Mouse (Mus musculus) granulocyte monocyte progenitor cell, adult 5-6 weeks (primary cell): ENCODE data around the gene Rpl23a. TPM values are rescaled to one million over a fixed set of nuclear protein-coding genes. Genes with fewer than 3 reads are reported as not detected.

Source experiments
- ATAC-seq: replicated peaks from 2 replicates; pipeline ENCODE4 v1.8.0; 2016; ENCODE audit warnings: mild to moderate bottlenecking, moderate TSS enrichment, inconsistent platforms; ENCODE audit not compliant: poor library complexity, severe bottlenecking
- total RNA-seq, 2 experiments: library from RNA; stranded (forward) in 1 of 2; stranded (reverse) in 1 of 2; fragments of 200-712, 200-1000 nt in 1 of 2; fragments of >200 nt in 1 of 2; fragmentation: Nextera tagmentation in 1 of 2; gene quantifications; 2 replicates each; pipeline ENCODE4 v1.2.3; 2014 to 2017

Rpl23a gene
- total RNA-seq, 2 experiments from 2014 or later = 3,080 to 5,560 TPM

DNA sequence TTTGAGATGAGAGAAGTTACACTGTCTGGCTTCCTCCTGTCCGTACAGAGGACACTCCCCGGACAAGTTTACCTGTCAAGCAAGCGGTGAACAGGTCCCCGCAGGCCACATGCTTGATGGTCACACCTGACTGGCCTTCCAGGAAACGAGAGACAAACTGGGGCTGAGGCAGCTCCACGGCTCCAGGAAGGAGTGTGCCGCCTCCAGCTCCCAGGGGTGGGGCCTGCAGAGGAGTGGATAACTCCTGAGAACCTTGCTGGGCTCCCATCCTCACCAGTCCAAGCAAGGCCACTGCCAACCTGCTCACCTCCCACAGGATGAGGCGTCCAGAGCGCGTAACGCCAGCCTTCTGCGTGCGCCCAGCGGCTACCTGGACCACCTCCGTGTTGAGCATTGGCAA lies 13.1 kb downstream of the Rpl23a start:
- no peak for ATAC-seq

GRCm38 (mm10) chr11:78168541-78169468 lies 14.6 kb downstream of the Rpl23a start:
- peak; percentile 28 for ATAC-seq

DNA sequence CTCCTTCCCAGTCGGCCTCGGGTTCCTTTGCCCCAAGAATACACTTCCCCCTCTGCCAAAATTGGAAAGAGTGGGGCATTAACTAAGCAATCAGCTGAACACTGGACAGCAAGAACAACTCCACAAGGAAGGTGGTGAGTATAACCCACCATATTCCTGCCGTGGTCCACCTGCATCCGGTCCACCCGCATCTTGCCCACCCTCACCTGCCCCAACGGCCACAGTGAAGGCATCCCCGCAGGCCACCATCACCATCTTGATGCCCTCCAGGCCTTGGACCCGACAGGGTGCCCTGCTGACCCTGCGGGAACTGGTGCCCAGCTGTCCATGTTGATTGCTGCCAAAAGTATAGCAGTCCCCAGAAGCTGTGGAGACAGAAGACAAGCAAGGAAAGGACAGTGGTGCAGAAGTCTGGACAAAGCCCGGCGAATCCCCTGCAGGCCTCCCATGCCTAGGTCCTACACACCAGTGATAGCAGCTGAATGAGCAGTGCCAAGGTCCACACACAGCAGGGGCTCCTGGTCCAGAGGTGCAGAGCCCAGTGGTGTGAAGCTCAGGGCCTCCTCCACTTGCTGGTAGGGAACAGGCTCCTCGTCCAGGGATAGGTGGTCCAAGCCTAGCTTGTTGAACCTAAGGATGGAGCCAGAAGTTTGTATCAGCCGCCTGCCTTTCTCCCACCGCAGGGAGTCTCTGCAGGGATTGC lies 16.0 kb downstream of the Rpl23a start:
- ATAC-seq = no peak

GRCm38 (mm10) chr11:78166640-78167039 lies 16.7 kb downstream of the Rpl23a start:
- no peak for ATAC-seq

DNA sequence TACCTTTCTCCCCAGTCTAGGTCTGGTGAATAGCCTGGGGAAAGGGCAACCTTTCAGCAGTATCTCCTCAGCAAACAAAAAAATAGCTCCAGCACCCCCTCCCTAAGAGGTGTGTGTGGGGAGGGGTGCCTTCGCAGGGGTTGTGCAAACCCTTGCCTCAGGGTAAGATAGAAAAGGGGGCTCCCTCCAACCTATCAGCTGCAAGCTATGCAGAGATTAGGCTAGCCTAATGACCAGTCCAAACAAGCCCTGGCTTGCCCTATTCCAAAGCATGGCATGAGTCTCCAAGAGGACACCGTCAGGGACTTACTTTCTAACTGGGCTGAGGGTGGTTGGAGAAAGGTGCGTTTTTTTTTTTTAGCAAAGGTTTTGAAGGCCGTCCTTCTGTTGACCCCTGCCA lies 17.2 kb downstream of the Rpl23a start:
- ATAC-seq = no peak

GRCm38 (mm10) chr11:78165761-78166109 lies 17.6 kb downstream of the Rpl23a start:
- ATAC-seq = peak; percentile 42

- peak; percentile 66 for ATAC-seq
Observed at GRCm38 (mm10) chr11:78164924-78165760, 18.2 kb downstream of the Rpl23a start, which contains the start of gene Traf4. Gene Traf4 (minus strand): TSS chr11:78165589.

GRCm38 (mm10) chr11:78164604-78164923 lies 18.8 kb downstream of the Rpl23a start:
- ATAC-seq = no peak

DNA sequence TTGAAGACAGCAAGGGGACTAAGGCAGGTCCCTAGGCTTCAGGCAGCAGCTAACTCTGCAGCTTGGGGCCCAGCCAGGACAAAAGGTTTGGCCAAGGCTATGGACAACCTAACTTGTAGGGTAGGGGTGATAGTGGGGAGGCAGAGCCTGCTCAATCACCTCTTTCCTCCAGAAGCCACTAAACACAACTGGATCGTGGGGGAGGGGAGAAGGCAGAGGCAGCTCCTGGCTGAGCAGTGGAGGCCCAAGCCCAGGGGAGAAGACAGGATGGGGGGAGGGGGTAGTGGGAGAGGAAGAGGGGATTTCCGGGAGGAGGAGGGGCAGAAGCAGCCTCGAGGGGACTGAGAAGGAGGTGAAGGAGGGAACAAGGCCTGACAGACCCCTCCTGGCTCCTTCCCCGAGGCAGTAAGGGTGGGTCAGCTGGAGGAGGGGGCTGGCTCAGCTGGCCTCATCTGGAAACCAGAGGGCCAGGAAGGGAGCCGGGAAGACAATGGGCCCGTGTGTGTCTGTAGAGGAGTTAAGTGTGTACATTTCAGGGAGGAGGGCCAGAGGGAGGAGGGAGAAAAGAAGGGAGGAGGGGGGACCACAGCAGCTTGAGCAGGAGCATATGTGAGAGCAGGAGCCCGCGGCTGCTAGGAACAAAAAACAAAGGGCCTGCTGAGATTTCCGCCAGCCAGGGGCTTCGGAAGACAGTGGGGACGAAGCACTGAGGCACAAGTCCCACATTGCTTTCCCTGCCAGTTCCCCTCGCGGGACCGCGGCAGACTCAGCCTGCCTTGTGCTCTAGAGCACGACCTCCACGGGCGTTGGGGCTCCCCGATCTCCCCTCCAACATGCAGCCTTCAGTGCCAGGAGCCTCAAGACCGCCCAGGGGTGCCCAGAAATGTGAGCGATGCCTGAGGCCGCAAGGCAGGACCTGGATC lies 19.4 kb downstream of the Rpl23a start:
- no peak for ATAC-seq

- ATAC-seq = no peak
Observed at GRCm38 (mm10) chr11:78163045-78163444, 20.3 kb downstream of the Rpl23a start.

DNA sequence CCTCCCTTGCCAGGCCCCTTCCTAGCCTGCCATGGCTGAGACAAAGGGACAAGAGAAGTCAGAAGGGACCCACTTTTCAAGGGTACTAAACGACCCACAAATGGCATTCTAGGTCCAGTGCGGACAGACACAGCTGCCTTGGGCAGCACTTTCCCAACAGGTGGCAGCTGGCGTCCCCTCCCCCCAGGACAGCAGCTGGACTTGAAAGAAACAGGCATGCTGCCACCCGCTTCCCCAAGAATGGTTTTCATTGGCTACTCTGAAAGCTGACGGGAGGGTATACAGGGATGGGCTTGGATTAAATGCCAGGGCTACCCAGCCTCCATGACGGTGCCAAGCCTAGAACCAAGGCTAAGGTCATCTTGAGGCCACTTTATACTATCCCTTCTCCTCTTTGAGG lies 20.9 kb downstream of the Rpl23a start:
- ATAC-seq = no peak

- ATAC-seq = no peak
Observed at GRCm38 (mm10) chr11:78161968-78162367, 21.4 kb downstream of the Rpl23a start.

- ATAC-seq = no peak
Observed at GRCm38 (mm10) chr11:78161169-78161568, 22.2 kb downstream of the Rpl23a start.

GRCm38 (mm10) chr11:78160675-78161074 lies 22.7 kb downstream of the Rpl23a start:
- no peak for ATAC-seq

GRCm38 (mm10) chr11:78160171-78160570 lies 23.2 kb downstream of the Rpl23a start:
- ATAC-seq = no peak

DNA sequence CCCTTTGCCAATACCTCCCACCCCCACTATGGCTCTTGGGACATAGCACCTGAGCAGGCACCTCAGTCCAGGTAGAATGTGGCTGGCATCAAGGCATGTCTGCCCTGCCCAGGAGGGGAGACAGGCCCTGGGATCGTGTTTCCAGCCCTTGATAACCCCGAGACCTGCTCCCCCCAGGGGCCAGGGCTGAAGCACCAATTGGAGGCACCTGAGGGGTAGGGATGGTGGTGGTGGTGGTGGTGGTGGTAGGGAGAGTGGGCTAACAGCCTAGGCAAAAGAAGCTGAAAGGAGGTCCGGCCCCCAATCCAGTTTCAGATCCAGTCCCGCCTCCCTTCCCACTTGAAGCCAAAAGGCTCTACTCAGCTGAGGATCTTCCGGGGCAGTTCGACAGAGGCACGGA lies 23.8 kb downstream of the Rpl23a start:
- ATAC-seq = no peak

DNA sequence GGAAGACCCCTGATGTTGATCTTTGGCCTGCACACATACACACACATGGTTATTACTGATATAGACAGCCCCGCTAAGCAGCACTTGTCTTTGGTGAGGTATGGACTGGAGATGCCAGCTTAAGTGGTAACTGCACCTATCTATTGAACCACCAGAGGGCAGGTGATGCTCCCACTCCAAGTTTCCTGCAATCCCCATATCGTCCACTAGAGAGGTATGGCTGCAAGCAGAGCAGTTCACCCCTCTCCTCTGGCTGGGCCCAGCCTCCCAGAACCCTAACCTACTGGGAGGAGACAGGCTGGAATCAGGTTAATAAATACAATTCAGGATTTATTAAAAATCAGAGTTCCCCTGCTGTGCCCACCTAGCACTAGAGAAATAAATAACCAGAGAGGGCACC lies 24.3 kb downstream of the Rpl23a start:
- ATAC-seq = peak; percentile 94

DNA sequence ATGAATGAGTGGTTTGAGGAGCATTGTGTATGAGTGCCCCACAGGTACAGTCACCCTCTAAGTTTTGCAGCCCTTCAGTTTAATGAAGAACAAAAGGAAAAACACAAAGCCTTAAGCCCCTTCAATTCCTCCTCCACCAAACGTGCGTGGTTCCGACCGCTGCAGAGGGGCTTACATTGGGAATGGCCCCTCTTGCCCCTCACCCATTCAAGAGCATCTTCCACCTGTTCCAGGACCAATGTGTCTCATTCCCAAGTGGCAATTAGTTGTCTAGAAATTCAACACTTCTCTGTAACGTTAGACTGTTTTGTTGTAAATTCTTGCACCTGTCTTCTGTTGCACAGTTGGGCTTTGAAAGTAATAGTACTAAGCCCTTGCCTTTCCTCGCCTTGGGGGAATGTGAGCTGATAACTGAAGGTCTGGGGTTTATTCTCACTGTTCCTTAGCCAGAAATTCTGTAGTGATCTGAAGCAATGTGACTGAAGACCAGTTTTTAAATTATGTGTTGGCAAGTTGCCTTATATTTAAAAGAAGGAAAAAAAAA lies 27.2 kb downstream of the Rpl23a start:
- ATAC-seq = no peak

- no peak for ATAC-seq
Observed at GRCm38 (mm10) chr11:78155674-78156073, 27.7 kb downstream of the Rpl23a start.
